Mouse (Mus musculus) heart, postnatal 0 days (tissue): Measurements from ENCODE around the gene Ncor2. TPM values are rescaled to one million over a fixed set of nuclear protein-coding genes. Genes with fewer than 3 reads are reported as not detected.

Source experiments
- ATAC-seq: fragments of 200-750 bp; cut with Nextera tagmentation; 2 replicates; pipeline ENCODE4 v1.8.0; 2017; ENCODE audit warnings: low read depth, moderate number of reproducible peaks, moderate library complexity; ENCODE audit not compliant: insufficient read depth
- DNase-seq: peaks from one replicate; pipeline ENCODE4 v3.0.0-alpha.2; 2016; ENCODE audit warnings: low spot score
- H3K27ac ChIP-seq: fragments of 300-500 bp; sonication (generic); 2 replicates; pipeline ENCODE4 v1.5.1; 2014; ENCODE audit warnings: low read depth, mild to moderate bottlenecking
- H3K27me3 ChIP-seq: fragments of 300-500 bp; sonication (generic); 2 replicates; pipeline ENCODE4 v1.6.1; 2014; ENCODE audit warnings: low read length, mixed read lengths; ENCODE audit not compliant: control insufficient read depth, insufficient read depth
- H3K36me3 ChIP-seq: fragments of 300-500 bp; sonication (generic); replicated peaks from 2 replicates; pipeline ENCODE4 v1.6.1; 2014; ENCODE audit warnings: low read length, mixed read lengths; ENCODE audit not compliant: control insufficient read depth, insufficient read depth
- H3K4me1 ChIP-seq: fragments of 300-500 bp; sonication (generic); 2 replicates; pipeline ENCODE4 v1.6.1; 2014; ENCODE audit warnings: antibody characterized with exemption; ENCODE audit not compliant: control insufficient read depth, insufficient read depth
- H3K4me2 ChIP-seq: fragments of 300-500 bp; sonication (generic); 2 replicates; pipeline ENCODE4 v1.6.1; 2014; ENCODE audit warnings: low read depth, mild to moderate bottlenecking, low read length, moderate library complexity
- H3K4me3 ChIP-seq: fragments of 300-500 bp; sonication (generic); 2 replicates; pipeline ENCODE4 v1.5.1; 2014; ENCODE audit warnings: low read depth, low read length
- H3K9ac ChIP-seq: fragments of 300-500 bp; sonication (generic); replicated peaks from 2 replicates; pipeline ENCODE4 v1.6.1; 2014; ENCODE audit warnings: low read depth, low read length, mixed read lengths
- H3K9me3 ChIP-seq: fragments of 300-500 bp; sonication (generic); replicated peaks from 2 replicates; pipeline ENCODE4 v1.6.1; 2016; ENCODE audit warnings: low read length; ENCODE audit not compliant: control insufficient read depth
- CTCF ChIP-seq: IDR thresholded peaks from 2 replicates; pipeline ENCODE4 v1.5.1; 2016; ENCODE audit warnings: antibody characterized with exemption, control low read depth, low read depth
- EP300 ChIP-seq: IDR thresholded peaks from 2 replicates; pipeline ENCODE4 v1.6.1; 2016; ENCODE audit warnings: antibody characterized with exemption, low read depth
- WGBS: fragments of 180-500 bp; shearing (Covaris S2); extraction: QIAGEN DNeasy Blood & Tissue Kit; methylation state at CpG from one replicate; pipeline ENCODE4 v1.1.7; 2014; 5-methylcytosine and 5-hydroxymethylcytosine counted together
- polyA plus RNA-seq: library from polyadenylated mRNA; unstranded; fragments of >200 nt; fragmentation: Nextera tagmentation; extraction: Ambion mirVana; gene quantifications from 2 replicates; pipeline ENCODE4 v1.2.1, GENCODE M21; 2015
- total RNA-seq: library from RNA; depleted of rRNA; stranded (reverse); fragments of >200 nt; gene quantifications from 2 replicates; pipeline ENCODE4 v1.2.3, GENCODE M21; 2014; ENCODE audit warnings: low replicate concordance

Gene Ncor2
- total and polyA plus RNA-seq, 2 experiments from 2014 or later: 15.5 to 73.8 TPM

GRCm38 (mm10) chr5:125157375-125158033 is 21.5 kb downstream of the Ncor2 start:
- Histone ChIP-seq H3K4me2 (no peak overlapping the region), H3K27ac (no peak overlapping the region), H3K9ac (no peak overlapping the region), H3K36me3 (no peaks in the 10 kb centered on the region), H3K9me3 (no peaks in the 10 kb centered on the region), H3K4me1 (peaks cover 73% of the 10 kb centered on the region), H3K27me3 (no peaks in the 10 kb centered on the region), H3K4me3 (no peak overlapping the region)
- DNase-seq (no peak), ATAC-seq (no peak)
- 61% methylated on average over 8 of the region's 8 CpGs for WGBS
- TF ChIP-seq EP300 (no peak), CTCF (no peak)

- Histone ChIP-seq H3K27ac (no peak overlapping the region), H3K9ac (no peak overlapping the region), H3K4me3 (no peak overlapping the region), H3K4me1 (peaks cover 80% of the 10 kb centered on the region), H3K36me3 (no peaks in the 10 kb centered on the region), H3K9me3 (no peaks in the 10 kb centered on the region), H3K4me2 (no peak overlapping the region), H3K27me3 (no peaks in the 10 kb centered on the region)
- TF ChIP-seq CTCF: no peak
- WGBS: 79% methylated on average over 22 of the region's 22 CpGs
- DNase-seq (no peak), ATAC-seq (no peak)
Measured at GRCm38 (mm10) chr5:125156418-125157205, 22.4 kb downstream of the Ncor2 start.

GRCm38 (mm10) chr5:125155451-125155850 is 23.6 kb downstream of the Ncor2 start:
- no peak for DNase-seq
- H3K9ac ChIP-seq: no peak overlapping the region
- no peaks in the 10 kb centered on the region for H3K27me3 ChIP-seq
- TF ChIP-seq CTCF (no peak), EP300 (no peak)
- H3K27ac ChIP-seq: no peak overlapping the region
- WGBS: 88% methylated on average over 4 of the region's 4 CpGs
- no peaks in the 10 kb centered on the region for H3K9me3 ChIP-seq
- no peaks in the 10 kb centered on the region for H3K36me3 ChIP-seq
- H3K4me2 ChIP-seq: no peak overlapping the region
- no peak overlapping the region for H3K4me3 ChIP-seq
- peaks cover 91% of the 10 kb centered on the region for H3K4me1 ChIP-seq
- ATAC-seq: no peak

GRCm38 (mm10) chr5:125154989-125155388 is 24.0 kb downstream of the Ncor2 start:
- DNase-seq (no peak), ATAC-seq (no peak)
- Histone ChIP-seq H3K9me3 (no peaks in the 10 kb centered on the region), H3K4me3 (no peak overlapping the region), H3K4me1 (peaks cover 87% of the 10 kb centered on the region), H3K9ac (no peak overlapping the region), H3K36me3 (no peaks in the 10 kb centered on the region), H3K27me3 (no peaks in the 10 kb centered on the region), H3K4me2 (no peak overlapping the region), H3K27ac (no peak overlapping the region)
- WGBS: 60% methylated on average over 5 of the region's 5 CpGs
- TF ChIP-seq EP300: no peak
- TF ChIP-seq CTCF: no peak

- 57% methylated on average over 5 of the region's 5 CpGs for WGBS
Measured at GRCm38 (mm10) chr5:125154178-125154577, 24.8 kb downstream of the Ncor2 start.

More at GRCm38 (mm10) chr5:125154178-125154577, 24.8 kb downstream of the Ncor2 start:
- Histone ChIP-seq H3K4me1 (peaks cover 84% of the 10 kb centered on the region), H3K9me3 (no peaks in the 10 kb centered on the region), H3K9ac (no peak overlapping the region), H3K27me3 (no peaks in the 10 kb centered on the region), H3K4me3 (no peak overlapping the region), H3K27ac (no peak overlapping the region), H3K36me3 (no peaks in the 10 kb centered on the region), H3K4me2 (no peak overlapping the region)
- no peak for TF ChIP-seq CTCF
- ATAC-seq (no peak), DNase-seq (no peak)
